Mouse (Mus musculus): ENCODE results near the gene Rnf222.

The Rnf222 gene

GRCm38 (mm10) chr11:68888253-68888652 lies at the start of gene Rnf222:
TSS of gene Rnf222 (plus strand) at chr11:68888553.
- no peak for DNase-seq (ENCODE audit: extremely low spot score)

- DNase-seq (ENCODE audit: extremely low spot score), result no peak
Observed at GRCm38 (mm10) chr11:68839606-68840005, 48.7 kb upstream of the Rnf222 start.

- no peak for DNase-seq (ENCODE audit: extremely low spot score)
Observed at GRCm38 (mm10) chr11:68850862-68851261, 37.5 kb upstream of the Rnf222 start.

GRCm38 (mm10) chr11:68851644-68852485 lies 36.5 kb upstream of the Rnf222 start:
- DNase-seq (ENCODE audit: extremely low spot score), result no peak

GRCm38 (mm10) chr11:68852486-68852901 lies 35.9 kb upstream of the Rnf222 start:
- no peak for DNase-seq (ENCODE audit: extremely low spot score)

GRCm38 (mm10) chr11:68852932-68853409 lies 35.4 kb upstream of the Rnf222 start:
- DNase-seq (ENCODE audit: extremely low spot score), result peak; percentile 100

- no peak for DNase-seq (ENCODE audit: extremely low spot score)
Observed at GRCm38 (mm10) chr11:68853611-68854401, 34.5 kb upstream of the Rnf222 start.

- DNase-seq (ENCODE audit: extremely low spot score), result no peak
Observed at GRCm38 (mm10) chr11:68854621-68855020, 33.7 kb upstream of the Rnf222 start.

- DNase-seq (ENCODE audit: extremely low spot score), result no peak
Observed at GRCm38 (mm10) chr11:68857329-68857728, 31.0 kb upstream of the Rnf222 start.

- no peak for DNase-seq (ENCODE audit: extremely low spot score)
Observed at GRCm38 (mm10) chr11:68859943-68860593, 28.3 kb upstream of the Rnf222 start.

GRCm38 (mm10) chr11:68862260-68862659 lies 26.1 kb upstream of the Rnf222 start:
- DNase-seq (ENCODE audit: extremely low spot score), result no peak

GRCm38 (mm10) chr11:68863631-68864091 lies 24.7 kb upstream of the Rnf222 start:
- no peak for DNase-seq (ENCODE audit: extremely low spot score)

GRCm38 (mm10) chr11:68864544-68865189 lies 23.7 kb upstream of the Rnf222 start:
- DNase-seq (ENCODE audit: extremely low spot score), result no peak

- no peak for DNase-seq (ENCODE audit: extremely low spot score)
Observed at GRCm38 (mm10) chr11:68871277-68871676, 17.1 kb upstream of the Rnf222 start.

- DNase-seq (ENCODE audit: extremely low spot score), result no peak
Observed at GRCm38 (mm10) chr11:68871748-68872147, 16.6 kb upstream of the Rnf222 start, which contains the start of gene Ndel1. TSS of gene Ndel1 (minus strand) at chr11:68871858.

GRCm38 (mm10) chr11:68874841-68875240 lies 13.5 kb upstream of the Rnf222 start:
- peak; percentile 50 for DNase-seq (ENCODE audit: extremely low spot score)

GRCm38 (mm10) chr11:68878811-68879210 lies 9.5 kb upstream of the Rnf222 start:
- no peak for DNase-seq (ENCODE audit: extremely low spot score)

GRCm38 (mm10) chr11:68882107-68882506 lies 6.2 kb upstream of the Rnf222 start:
- DNase-seq (ENCODE audit: extremely low spot score), result no peak

- no peak for DNase-seq (ENCODE audit: extremely low spot score)
Observed at GRCm38 (mm10) chr11:68883843-68884242, 4.5 kb upstream of the Rnf222 start.

GRCm38 (mm10) chr11:68884368-68884767 lies 4.0 kb upstream of the Rnf222 start:
- no peak for DNase-seq (ENCODE audit: extremely low spot score)

- DNase-seq (ENCODE audit: extremely low spot score), result no peak
Observed at GRCm38 (mm10) chr11:68886091-68886490, 2.3 kb upstream of the Rnf222 start.
